8 mouse cellular contexts compared by ENCODE assay signal in genomic region chr10:86778398-86779116, GRCm38 (mm10). TPM values are rescaled to one million over a fixed set of nuclear protein-coding genes. Genes with fewer than 3 reads are reported as not detected.
DNase-seq lines count a peak whose midpoint lies in the region; ATAC-seq lines count a peak whose summit lies in the region.

Gene Nt5dc3 (plus strand): TSS chr10:86779005.

- H3K27me3 ChIP-seq in lung, embryonic 16.5 days (ENCODE audit: control insufficient read depth, insufficient read depth, low read depth, low read length) = no peaks in the 10 kb centered on the region

- H3K4me3 ChIP-seq in lung, embryonic 16.5 days (ENCODE audit: low read length) = peak within 1 kb of the TSS; percentile 78

- peaks cover 17% of the 10 kb centered on the region for H3K4me1 ChIP-seq in lung, embryonic 16.5 days (replicated peaks; ENCODE audit: control insufficient read depth, insufficient read depth, low read length)

- H3K27ac ChIP-seq in lung, embryonic 16.5 days (ENCODE audit: low read length) = peak within 1 kb of the TSS; percentile 75

- peak within 1 kb of the TSS; percentile 99 for H3K4me2 ChIP-seq in lung, embryonic 16.5 days (ENCODE audit: low read depth, low read length)

- peak within 1 kb of the TSS; percentile 78 for H3K9ac ChIP-seq in lung, embryonic 16.5 days (ENCODE audit: low read length)

- peak; percentile 85 for DNase-seq in MEL-GATA-1-ER (ENCODE audit: extremely low read depth, low read depth)
- DNase-seq in cerebellum, adult 8-10 months = peak; percentile 98
- peak; percentile 94 for DNase-seq in forelimb bud, embryonic 11.5 days (ENCODE audit: low read depth, low spot score)
- peak; percentile 88 for DNase-seq in layer of hippocampus, adult 9-10 months (ENCODE audit: low spot score)
- DNase-seq in ovary, postnatal 10 days (ENCODE audit: low spot score) = peak; percentile 93
- peak; percentile 90 to 94 for DNase-seq in thymus, postnatal 10 days (ENCODE audit: low spot score in 2 of 2)

- ATAC-seq in hematopoietic stem cell, adult 5-6 weeks (replicated peaks in 1 of 2; ENCODE audit: insufficient read depth in 1 of 2, low FRiP score in 2 of 2, low TSS enrichment in 1 of 2, low read depth in 1 of 2, poor library complexity in 2 of 2, severe bottlenecking in 2 of 2) = peak; percentile 90 to 94
- ATAC-seq in lung, embryonic 16.5 days (ENCODE audit: low read depth) = peak; percentile 98

- WGBS in lung, embryonic 16.5 days = under 1% methylated on average over 44 of the region's 44 CpGs

- H3K9me3 ChIP-seq in lung, embryonic 16.5 days (ENCODE audit: control insufficient read depth, low read length) = no peaks in the 10 kb centered on the region

- H3K36me3 ChIP-seq in lung, embryonic 16.5 days (ENCODE audit: control insufficient read depth, insufficient read depth, low read length) = no peaks in the 10 kb centered on the region

RNA-seq across cellular contexts. Expression of gene Nt5dc3, which starts in this region (rescaled TPM):
- total RNA-seq in hematopoietic stem cell, adult 5-6 weeks (2017) = 4.9 and 5.9 TPM in 2 replicates
- 1.7 and 1.9 TPM in 2 replicates for polyA plus RNA-seq in lung, embryonic 16.5 days (2015; fragmentation: Nextera tagmentation; extraction: Ambion mirVana)

Comparison
In these comparisons a context has a peak if more than half of its experiments do, and no peak if none do; other contexts are left out.
1. Peak in every context shown above with its lines: DNase-seq, ATAC-seq, H3K4me3 ChIP-seq and H3K27ac ChIP-seq.